Mouse (Mus musculus) intestine, embryonic 16.5 days (tissue): ENCODE measurements around the gene Rbm28. TPM values are rescaled to one million over a fixed set of nuclear protein-coding genes. Genes with fewer than 3 reads are reported as not detected.

ENCODE experiments used
- ATAC-seq: fragments of 200-750 bp; cut with Nextera tagmentation; 2 replicates; pipeline ENCODE4 v1.8.0; 2017; ENCODE audit warnings: moderate TSS enrichment, moderate library complexity
- H3K27ac ChIP-seq: fragments of 300-500 bp; sonication (generic); 2 replicates; pipeline ENCODE4 v1.5.1; 2014; ENCODE audit warnings: mild to moderate bottlenecking, low read length
- H3K27me3 ChIP-seq: fragments of 300-500 bp; sonication (generic); replicated peaks from 2 replicates; pipeline ENCODE4 v1.6.1; 2014; ENCODE audit warnings: low read length, control low read depth, mixed read lengths; ENCODE audit not compliant: control insufficient read depth, insufficient read depth
- H3K36me3 ChIP-seq: fragments of 300-500 bp; sonication (generic); 2 replicates; pipeline ENCODE4 v1.6.1; 2014; ENCODE audit warnings: low read length, control low read depth; ENCODE audit not compliant: control insufficient read depth, insufficient read depth
- H3K4me1 ChIP-seq: fragments of 300-500 bp; sonication (generic); 2 replicates; pipeline ENCODE4 v1.6.1; 2014; ENCODE audit warnings: low read length, control low read depth, mixed read lengths; ENCODE audit not compliant: control insufficient read depth, insufficient read depth
- H3K4me2 ChIP-seq: fragments of 300-500 bp; sonication (generic); 2 replicates; pipeline ENCODE4 v1.6.1; 2014; ENCODE audit warnings: low read depth, low read length, control low read depth
- H3K4me3 ChIP-seq: fragments of 300-500 bp; sonication (generic); 2 replicates; pipeline ENCODE4 v1.5.1; 2014; ENCODE audit warnings: mild to moderate bottlenecking, low read length
- H3K9ac ChIP-seq: fragments of 300-500 bp; sonication (generic); 2 replicates; pipeline ENCODE4 v1.6.1; 2014; ENCODE audit warnings: low read depth, low read length
- H3K9me3 ChIP-seq: fragments of 300-500 bp; sonication (generic); 2 replicates; pipeline ENCODE4 v1.6.1; 2016; ENCODE audit warnings: low read length, control low read depth; ENCODE audit not compliant: control insufficient read depth
- WGBS: fragments of 180-500 bp; shearing (Covaris S2); extraction: QIAGEN DNeasy Blood & Tissue Kit; methylation state at CpG from one replicate; pipeline ENCODE4 v1.1.7; 2014; 5-methylcytosine and 5-hydroxymethylcytosine counted together
- polyA plus RNA-seq: library from polyadenylated mRNA; unstranded; fragments of >200 nt; fragmentation: Nextera tagmentation; extraction: Ambion mirVana; gene quantifications from 2 replicates; pipeline ENCODE4 v1.2.1, GENCODE M21; 2015

Gene Rbm28
- polyA plus RNA-seq, 1 experiment from 2014 or later: 23.5 TPM

- 80% methylated on average over 5 of the region's 5 CpGs for WGBS
- H3K27me3 ChIP-seq: no peaks in the 10 kb centered on the region; the same call in 1 of the 2 replicates
- H3K4me2 ChIP-seq: no peak overlapping the region
- H3K4me1 ChIP-seq: 0 out of 2 replicates have a peak, but pooled peaks cover 3% of the 10 kb centered on the region
- no peaks in the 10 kb centered on the region for H3K9me3 ChIP-seq
- no peaks in the 10 kb centered on the region for H3K36me3 ChIP-seq
- H3K9ac ChIP-seq: no peak overlapping the region
- H3K4me3 ChIP-seq: no peak overlapping the region
- no peak for ATAC-seq
- no peak overlapping the region for H3K27ac ChIP-seq
These were observed 31.3 kb upstream of the Rbm28 start for GRCm38 (mm10) chr6:29195846-29196698.

- no peak for ATAC-seq
- H3K4me1 ChIP-seq: 0 out of 2 replicates have a peak, but pooled peaks cover 3% of the 10 kb centered on the region
- WGBS: 71% methylated on average over 5 of the region's 5 CpGs
- H3K4me3 ChIP-seq: no peak overlapping the region
- no peaks in the 10 kb centered on the region; the same call in 1 of the 2 replicates for H3K27me3 ChIP-seq
- no peak overlapping the region for H3K9ac ChIP-seq
- no peaks in the 10 kb centered on the region for H3K36me3 ChIP-seq
- H3K9me3 ChIP-seq: no peaks in the 10 kb centered on the region
- H3K27ac ChIP-seq: no peak overlapping the region
- no peak overlapping the region for H3K4me2 ChIP-seq
These were observed 30.3 kb upstream of the Rbm28 start for GRCm38 (mm10) chr6:29195146-29195545.

- no peaks in the 10 kb centered on the region; the same call in 1 of the 2 replicates for H3K27me3 ChIP-seq
- 0 out of 2 replicates have a peak, but pooled peaks cover 3% of the 10 kb centered on the region for H3K4me1 ChIP-seq
- H3K36me3 ChIP-seq: no peaks in the 10 kb centered on the region
- no peak overlapping the region for H3K4me3 ChIP-seq
- no peak overlapping the region for H3K4me2 ChIP-seq
- H3K27ac ChIP-seq: no peak overlapping the region
- 59% methylated on average over 15 of the region's 15 CpGs for WGBS
- no peaks in the 10 kb centered on the region for H3K9me3 ChIP-seq
- no peak for ATAC-seq
- no peak overlapping the region for H3K9ac ChIP-seq
These were observed 29.4 kb upstream of the Rbm28 start for GRCm38 (mm10) chr6:29193961-29194750.

GRCm38 (mm10) chr6:29187936-29188335 is 23.1 kb upstream of the Rbm28 start:
- H3K9ac ChIP-seq: no peak overlapping the region
- no peaks in the 10 kb centered on the region for H3K36me3 ChIP-seq
- no peak for ATAC-seq
- H3K9me3 ChIP-seq: no peaks in the 10 kb centered on the region
- WGBS: 60% methylated on average over 1 of the region's 1 CpGs
- no peaks in the 10 kb centered on the region for H3K27me3 ChIP-seq
- H3K4me1 ChIP-seq: no peaks in the 10 kb centered on the region
- H3K4me2 ChIP-seq: no peak overlapping the region
- H3K27ac ChIP-seq: no peak overlapping the region
- H3K4me3 ChIP-seq: no peak overlapping the region

GRCm38 (mm10) chr6:29179843-29180242 is 15.0 kb upstream of the Rbm28 start:
- no peak overlapping the region for H3K27ac ChIP-seq
- H3K4me2 ChIP-seq: peak overlapping the region; percentile 98
- no peaks in the 10 kb centered on the region for H3K36me3 ChIP-seq
- H3K27me3 ChIP-seq: peaks cover 18% of the 10 kb centered on the region; the same call in 1 of the 2 replicates
- H3K4me3 ChIP-seq: peak overlapping the region; percentile 65
- no peak; the same call in 1 of the 2 replicates for ATAC-seq
- H3K4me1 ChIP-seq: no peaks in the 10 kb centered on the region
- H3K9me3 ChIP-seq: no peaks in the 10 kb centered on the region
- H3K9ac ChIP-seq: no peak overlapping the region
- WGBS: 52% methylated on average over 8 of the region's 8 CpGs

GRCm38 (mm10) chr6:29178888-29179658 is 14.3 kb upstream of the Rbm28 start, which contains the start of gene Prrt4:
Gene Prrt4, minus strand, starts transcription at chr6:29179584.
- H3K9ac ChIP-seq: peak within 1 kb of the TSS; percentile 70
- H3K36me3 ChIP-seq: no peaks in the 10 kb centered on the region
- under 1% methylated on average over 65 of the region's 79 CpGs for WGBS
- peak; percentile 82 for ATAC-seq
- H3K4me1 ChIP-seq: no peaks in the 10 kb centered on the region
- H3K4me3 ChIP-seq: peak within 1 kb of the TSS; percentile 65
- no peak within 1 kb of the TSS for H3K27ac ChIP-seq
- peaks cover 22% of the 10 kb centered on the region for H3K27me3 ChIP-seq
- no peaks in the 10 kb centered on the region for H3K9me3 ChIP-seq
- H3K4me2 ChIP-seq: peak within 1 kb of the TSS; percentile 98

- Histone ChIP-seq H3K9me3 (no peaks in the 10 kb centered on the region), H3K27me3 (peaks cover 29% of the 10 kb centered on the region), H3K4me3 (peak overlapping the region; percentile 65), H3K9ac (no peak overlapping the region), H3K4me1 (no peaks in the 10 kb centered on the region), H3K27ac (no peak overlapping the region), H3K36me3 (no peaks in the 10 kb centered on the region), H3K4me2 (peak overlapping the region; percentile 98)
- 35% methylated on average over 17 of the region's 17 CpGs for WGBS
- peak; percentile 22 for ATAC-seq
These were observed 13.4 kb upstream of the Rbm28 start for GRCm38 (mm10) chr6:29177901-29178879.

- no peak overlapping the region for H3K4me2 ChIP-seq
These were observed 10.3 kb upstream of the Rbm28 start for GRCm38 (mm10) chr6:29175113-29175512.

More at GRCm38 (mm10) chr6:29175113-29175512, 10.3 kb upstream of the Rbm28 start:
- Histone ChIP-seq H3K9me3 (no peaks in the 10 kb centered on the region), H3K4me3 (no peak overlapping the region), H3K27me3 (peaks cover 44% of the 10 kb centered on the region), H3K4me1 (peaks cover 9% of the 10 kb centered on the region), H3K9ac (no peak overlapping the region), H3K27ac (no peak overlapping the region), H3K36me3 (no peaks in the 10 kb centered on the region)
- no peak for ATAC-seq
- WGBS: 65% methylated on average over 3 of the region's 3 CpGs
